Mouse (Mus musculus) heart, postnatal 36 days (tissue): ENCODE data around the gene Gadd45b. TPM values are rescaled to one million over a fixed set of nuclear protein-coding genes. Genes with fewer than 3 reads are reported as not detected.

Experiments
- DNase-seq, 2 experiments: peaks; one replicate each; pipeline ENCODE4 v3.0.0; 2021 to 2022
- intact Hi-C: fragments of 180-260 bp; cut with DNase I; formaldehyde crosslinking; loops from one replicate; pipeline ENCODE4 v1.15.1; 2025
- total RNA-seq, 2 experiments: library from RNA; stranded (reverse); gene quantifications; 2 replicates each; pipeline ENCODE4 v1.2.3; 2021

Gadd45b gene
- total RNA-seq, 2 experiments from 2014 or later, result 11.0 to 18.7 TPM

GRCm38 (mm10) chr10:80951761-80952390, 22.0 kb downstream of the Gadd45b start:
- no peak for DNase-seq
- intact Hi-C loops, result no loop called here

GRCm38 (mm10) chr10:80952449-80952848, 22.6 kb downstream of the Gadd45b start:
- DNase-seq, result no peak
- intact Hi-C loops, result no loop called here

GRCm38 (mm10) chr10:80954415-80954814, 24.5 kb downstream of the Gadd45b start:
- no peak for DNase-seq
- intact Hi-C loops, result no loop called here

- DNase-seq, result peak in 1 of 2 experiments; percentile 41
- intact Hi-C loops, result loop anchor here (1.0 kb wide), 1 partner anchor 25 kb away; the partner anchor contains the start of gene Gadd45b
Measured at GRCm38 (mm10) chr10:80954843-80955242, 25.0 kb downstream of the Gadd45b start.

GRCm38 (mm10) chr10:80955536-80955935, 25.7 kb downstream of the Gadd45b start:
- peak; percentile 66 to 69 for DNase-seq
- intact Hi-C loops, result loop anchor here (1.0 kb wide), 1 partner anchor 25 kb away; the partner anchor contains the start of gene Gadd45b

- DNase-seq, result no peak
- intact Hi-C loops, result no loop called here
Measured at GRCm38 (mm10) chr10:80956385-80956784, 26.5 kb downstream of the Gadd45b start.

- DNase-seq, result no peak
- intact Hi-C loops, result no loop called here
Measured at GRCm38 (mm10) chr10:80956901-80957300, 27.0 kb downstream of the Gadd45b start.

GRCm38 (mm10) chr10:80957791-80958190, 27.9 kb downstream of the Gadd45b start:
- no peak for DNase-seq
- intact Hi-C loops, result no loop called here

GRCm38 (mm10) chr10:80958979-80959637, 29.2 kb downstream of the Gadd45b start:
- intact Hi-C loops, result no loop called here
- DNase-seq, result no peak

- DNase-seq, result peak; percentile 43 to 60
- intact Hi-C loops, result loop anchor here (2.0 kb wide), 1 partner anchor 30 kb away; no protein-coding TSS in a partner anchor
Measured at GRCm38 (mm10) chr10:80960551-80961508, 31.0 kb downstream of the Gadd45b start.

GRCm38 (mm10) chr10:80962051-80962472, 32.2 kb downstream of the Gadd45b start:
- intact Hi-C loops, result no loop called here
- peak in 1 of 2 experiments; percentile 45 for DNase-seq

GRCm38 (mm10) chr10:80962585-80962984, 32.7 kb downstream of the Gadd45b start:
- DNase-seq, result no peak
- intact Hi-C loops, result no loop called here

GRCm38 (mm10) chr10:80963031-80963975, 33.4 kb downstream of the Gadd45b start:
- DNase-seq, result peak in 1 of 2 experiments; percentile 39

GRCm38 (mm10) chr10:80966296-80966695, 36.4 kb downstream of the Gadd45b start:
- intact Hi-C loops, result no loop called here
- DNase-seq, result no peak

More at GRCm38 (mm10) chr10:80963031-80963975, 33.4 kb downstream of the Gadd45b start:
- intact Hi-C loops, result no loop called here

GRCm38 (mm10) chr10:80967101-80967656, 37.3 kb downstream of the Gadd45b start:
- intact Hi-C loops, result no loop called here
- no peak for DNase-seq

GRCm38 (mm10) chr10:80968106-80968505, 38.2 kb downstream of the Gadd45b start:
- intact Hi-C loops, result no loop called here
- no peak for DNase-seq

GRCm38 (mm10) chr10:80969298-80969697, 39.4 kb downstream of the Gadd45b start:
- intact Hi-C loops, result no loop called here
- no peak for DNase-seq

GRCm38 (mm10) chr10:80970159-80970558, 40.3 kb downstream of the Gadd45b start:
- intact Hi-C loops, result no loop called here
- no peak for DNase-seq

- DNase-seq, result no peak
- intact Hi-C loops, result no loop called here
Measured at GRCm38 (mm10) chr10:80971533-80971932, 41.7 kb downstream of the Gadd45b start.
